Comparison of ENCODE assay signal across 8 mouse cellular contexts in the genomic region with DNA sequence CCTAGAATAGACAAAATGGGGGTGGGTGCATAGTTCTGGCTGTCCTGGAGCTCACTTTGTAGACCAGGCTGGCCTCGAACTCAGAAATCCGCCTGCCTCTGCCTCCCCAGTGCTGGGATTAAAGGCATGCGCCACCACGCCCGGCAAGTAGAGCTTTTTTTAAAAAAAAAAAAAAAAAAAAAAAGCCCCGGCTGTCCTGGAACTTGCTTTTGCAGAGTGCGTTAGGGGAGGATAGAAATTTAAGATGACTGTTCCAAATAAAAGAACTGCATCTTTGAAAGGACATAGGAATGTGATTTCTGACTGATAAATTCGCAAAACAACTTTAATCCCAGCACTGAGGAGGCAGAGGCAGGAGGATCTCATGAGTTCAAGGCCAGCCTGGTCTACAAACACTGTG. TPM values are rescaled to one million over a fixed set of nuclear protein-coding genes. Genes with fewer than 3 reads are reported as not detected.
DNase-seq lines count a peak whose midpoint lies in the region; ATAC-seq lines count a peak whose summit lies in the region.

No protein-coding gene starts in this region.

- peak overlapping the region; percentile 85 for H3K9ac ChIP-seq in neural tube, embryonic 11.5 days (ENCODE audit: low read length)
- H3K9ac ChIP-seq in limb, embryonic 15.5 days, result peak overlapping the region; percentile 88; the same call in 1 of the 2 replicates
- peak overlapping the region; percentile 48; the same call in 1 of the 2 replicates for H3K9ac ChIP-seq in stomach, embryonic 15.5 days

- DNase-seq in neural tube, embryonic 11.5 days (ENCODE audit: low spot score), result no peak
- no peak for DNase-seq in neural tube, embryonic 10.5 days (ENCODE audit: extremely low spot score, low spot score)
- no peak for DNase-seq in left cerebral cortex, postnatal 4 days

- H3K4me2 ChIP-seq in neural tube, embryonic 11.5 days (ENCODE audit: low read depth), result peak overlapping the region; percentile 68
- H3K4me2 ChIP-seq in limb, embryonic 15.5 days, result peak overlapping the region; percentile 58
- H3K4me2 ChIP-seq in stomach, embryonic 15.5 days, result peak overlapping the region; percentile 57

- ATAC-seq in erythroblast, adult 5-6 weeks (replicated peaks; ENCODE audit: low FRiP score, poor library complexity, severe bottlenecking), result no peak
- no peak for ATAC-seq in neural tube, embryonic 11.5 days (ENCODE audit: insufficient read depth, low FRiP score, low TSS enrichment)
- ATAC-seq in limb, embryonic 15.5 days (ENCODE audit: insufficient number of reproducible peaks, low FRiP score, low TSS enrichment, low read depth), result no peak
- no peak for ATAC-seq in stomach, embryonic 15.5 days (ENCODE audit: insufficient read depth, low FRiP score, low read depth)
- no peak for ATAC-seq in erythroid progenitor cell, adult 5-6 weeks (replicated peaks; ENCODE audit: low FRiP score, poor library complexity, severe bottlenecking)

- no peak overlapping the region for H3K27ac ChIP-seq in neural tube, embryonic 11.5 days (ENCODE audit: low read depth, low read length)
- H3K27ac ChIP-seq in limb, embryonic 15.5 days, result peak overlapping the region; percentile 95; the same call in 1 of the 2 replicates
- peak overlapping the region; percentile 93; the same call in 1 of the 2 replicates for H3K27ac ChIP-seq in stomach, embryonic 15.5 days

- peak overlapping the region; percentile 87 for H3K4me3 ChIP-seq in erythroblast, embryonic 14.5 days (replicated peaks)
- peak overlapping the region; percentile 78 for H3K4me3 ChIP-seq in neural tube, embryonic 11.5 days (ENCODE audit: low read depth, low read length)
- H3K4me3 ChIP-seq in limb, embryonic 15.5 days, result peak overlapping the region; percentile 60
- peak overlapping the region; percentile 65 for H3K4me3 ChIP-seq in stomach, embryonic 15.5 days (replicated peaks)

- intact Hi-C loops in left cerebral cortex, postnatal 4 days (cut with DNase I), result loop anchor here (5.0 kb wide), 1 partner anchor 38 kb away; no protein-coding TSS in a partner anchor

- H3K9me3 ChIP-seq in erythroblast, embryonic 14.5 days (ENCODE audit: control insufficient read depth, low read length), result no peaks in the 10 kb centered on the region
- H3K9me3 ChIP-seq in neural tube, embryonic 11.5 days (ENCODE audit: control insufficient read depth, low read length), result no peaks in the 10 kb centered on the region
- no peaks in the 10 kb centered on the region for H3K9me3 ChIP-seq in limb, embryonic 15.5 days
- no peaks in the 10 kb centered on the region for H3K9me3 ChIP-seq in stomach, embryonic 15.5 days

- no peaks in the 10 kb centered on the region for H3K27me3 ChIP-seq in erythroblast, embryonic 14.5 days (ENCODE audit: control insufficient read depth)
- no peaks in the 10 kb centered on the region for H3K27me3 ChIP-seq in neural tube, embryonic 11.5 days (ENCODE audit: control insufficient read depth, insufficient read depth, low read length)
- H3K27me3 ChIP-seq in limb, embryonic 15.5 days, result no peaks in the 10 kb centered on the region
- no peaks in the 10 kb centered on the region for H3K27me3 ChIP-seq in stomach, embryonic 15.5 days (replicated peaks)

- WGBS in neural tube, embryonic 11.5 days, result 90% methylated on average over 8 of the region's 8 CpGs
- WGBS in limb, embryonic 15.5 days, result 87% methylated on average over 8 of the region's 8 CpGs
- WGBS in stomach, embryonic 15.5 days, result 84% methylated on average over 8 of the region's 8 CpGs

- peaks cover 2% of the 10 kb centered on the region; the same call in 1 of the 2 replicates for H3K36me3 ChIP-seq in erythroblast, embryonic 14.5 days (ENCODE audit: control insufficient read depth)
- H3K36me3 ChIP-seq in neural tube, embryonic 11.5 days (ENCODE audit: control insufficient read depth, insufficient read depth, low read length), result no peaks in the 10 kb centered on the region
- no peaks in the 10 kb centered on the region for H3K36me3 ChIP-seq in limb, embryonic 15.5 days
- no peaks in the 10 kb centered on the region for H3K36me3 ChIP-seq in stomach, embryonic 15.5 days

- peaks cover 22% of the 10 kb centered on the region for H3K4me1 ChIP-seq in erythroblast, embryonic 14.5 days (ENCODE audit: control insufficient read depth)
- H3K4me1 ChIP-seq in neural tube, embryonic 11.5 days (ENCODE audit: control insufficient read depth, insufficient read depth, low read length), result peaks cover 5% of the 10 kb centered on the region; the same call in 1 of the 2 replicates
- H3K4me1 ChIP-seq in limb, embryonic 15.5 days, result peaks cover 11% of the 10 kb centered on the region
- H3K4me1 ChIP-seq in stomach, embryonic 15.5 days, result no peaks in the 10 kb centered on the region

RNA-seq across cellular contexts. Expression of a gene that starts 0.5 kb away (rescaled TPM):
- 8.8 and 11.1 TPM in 2 replicates for polyA plus RNA-seq in erythroblast, embryonic 14.5 days (2012)
- 25.7 and 34.9 TPM in 2 replicates for total RNA-seq in erythroblast, adult 5-6 weeks (2015; ENCODE audit: low replicate concordance)
- 17.7 and 18.3 TPM in 2 replicates for total RNA-seq in erythroblast, adult 5-6 weeks (2017; ENCODE audit: low replicate concordance)
- polyA plus RNA-seq in neural tube, embryonic 11.5 days (2014; fragmentation: Nextera tagmentation; extraction: Ambion mirVana), result 25.4 and 27.4 TPM in 2 replicates
- polyA plus RNA-seq in limb, embryonic 15.5 days (2015; fragmentation: Nextera tagmentation; extraction: Ambion mirVana), result 33.1 and 34.9 TPM in 2 replicates
- polyA plus RNA-seq in stomach, embryonic 15.5 days (2015; fragmentation: Nextera tagmentation; extraction: Ambion mirVana), result 26.5 and 34.1 TPM in 2 replicates
- 34.4 and 56.9 TPM in 2 replicates for total RNA-seq in erythroid progenitor cell, adult 5-6 weeks (2015; ENCODE audit: low replicate concordance)
- 22.6 and 52.5 TPM in 2 replicates for total RNA-seq in erythroid progenitor cell, adult 5-6 weeks (2017; ENCODE audit: low replicate concordance)
- total RNA-seq in left cerebral cortex, postnatal 4 days (2021), result 100 to 1,000 TPM; 158 to 165 TPM

RNA-seq across cellular contexts. Expression of a gene that starts 9.4 kb away (rescaled TPM):
- not detected in 2 replicates for polyA plus RNA-seq in erythroblast, embryonic 14.5 days (2012)
- total RNA-seq in erythroblast, adult 5-6 weeks (2015; ENCODE audit: low replicate concordance), result not detected in 2 replicates
- not detected in 2 replicates for total RNA-seq in erythroblast, adult 5-6 weeks (2017; ENCODE audit: low replicate concordance)
- polyA plus RNA-seq in neural tube, embryonic 11.5 days (2014; fragmentation: Nextera tagmentation; extraction: Ambion mirVana), result not detected in 2 replicates
- not detected in 2 replicates for polyA plus RNA-seq in limb, embryonic 15.5 days (2015; fragmentation: Nextera tagmentation; extraction: Ambion mirVana)
- 0.27 TPM in 2 replicates for polyA plus RNA-seq in stomach, embryonic 15.5 days (2015; fragmentation: Nextera tagmentation; extraction: Ambion mirVana)
- not detected in 2 replicates for total RNA-seq in erythroid progenitor cell, adult 5-6 weeks (2015; ENCODE audit: low replicate concordance)
- not detected in 2 replicates for total RNA-seq in erythroid progenitor cell, adult 5-6 weeks (2017; ENCODE audit: low replicate concordance)
- total RNA-seq in left cerebral cortex, postnatal 4 days (2021), result not detected

RNA-seq across cellular contexts. Expression of a gene that starts 25.4 kb away (rescaled TPM):
- polyA plus RNA-seq in erythroblast, embryonic 14.5 days (2012), result not detected in 2 replicates
- not detected in 2 replicates for total RNA-seq in erythroblast, adult 5-6 weeks (2015; ENCODE audit: low replicate concordance)
- not detected in 2 replicates for total RNA-seq in erythroblast, adult 5-6 weeks (2017; ENCODE audit: low replicate concordance)
- not detected in 2 replicates for polyA plus RNA-seq in neural tube, embryonic 11.5 days (2014; fragmentation: Nextera tagmentation; extraction: Ambion mirVana)
- 0.03 TPM in 1 of 2 replicates, not detected in the other for polyA plus RNA-seq in limb, embryonic 15.5 days (2015; fragmentation: Nextera tagmentation; extraction: Ambion mirVana)
- 0.05 TPM in 1 of 2 replicates, not detected in the other for polyA plus RNA-seq in stomach, embryonic 15.5 days (2015; fragmentation: Nextera tagmentation; extraction: Ambion mirVana)
- total RNA-seq in erythroid progenitor cell, adult 5-6 weeks (2015; ENCODE audit: low replicate concordance), result not detected in 2 replicates
- not detected in 2 replicates for total RNA-seq in erythroid progenitor cell, adult 5-6 weeks (2017; ENCODE audit: low replicate concordance)
- total RNA-seq in left cerebral cortex, postnatal 4 days (2021), result not detected

RNA-seq across cellular contexts. Expression of a gene that starts 37.9 kb away (rescaled TPM):
- not detected in 2 replicates for polyA plus RNA-seq in erythroblast, embryonic 14.5 days (2012)
- not detected in 2 replicates for total RNA-seq in erythroblast, adult 5-6 weeks (2015; ENCODE audit: low replicate concordance)
- not detected in 2 replicates for total RNA-seq in erythroblast, adult 5-6 weeks (2017; ENCODE audit: low replicate concordance)
- 3.8 and 4.6 TPM in 2 replicates for polyA plus RNA-seq in neural tube, embryonic 11.5 days (2014; fragmentation: Nextera tagmentation; extraction: Ambion mirVana)
- polyA plus RNA-seq in limb, embryonic 15.5 days (2015; fragmentation: Nextera tagmentation; extraction: Ambion mirVana), result 13.4 and 13.7 TPM in 2 replicates
- polyA plus RNA-seq in stomach, embryonic 15.5 days (2015; fragmentation: Nextera tagmentation; extraction: Ambion mirVana), result 9.1 and 10.1 TPM in 2 replicates
- total RNA-seq in erythroid progenitor cell, adult 5-6 weeks (2015; ENCODE audit: low replicate concordance), result not detected in 2 replicates
- not detected in 2 replicates for total RNA-seq in erythroid progenitor cell, adult 5-6 weeks (2017; ENCODE audit: low replicate concordance)
- 1 to 10 TPM; 2.8 to 4.1 TPM for total RNA-seq in left cerebral cortex, postnatal 4 days (2021)

RNA-seq across cellular contexts. Expression of a gene that starts 57.9 kb away (rescaled TPM):
- 0.06 and 0.16 TPM in 2 replicates for polyA plus RNA-seq in erythroblast, embryonic 14.5 days (2012)
- total RNA-seq in erythroblast, adult 5-6 weeks (2015; ENCODE audit: low replicate concordance), result 19.9 and 21.1 TPM in 2 replicates
- 14.6 and 18.7 TPM in 2 replicates for total RNA-seq in erythroblast, adult 5-6 weeks (2017; ENCODE audit: low replicate concordance)
- 1.1 and 1.8 TPM in 2 replicates for polyA plus RNA-seq in neural tube, embryonic 11.5 days (2014; fragmentation: Nextera tagmentation; extraction: Ambion mirVana)
- 5.1 and 5.4 TPM in 2 replicates for polyA plus RNA-seq in limb, embryonic 15.5 days (2015; fragmentation: Nextera tagmentation; extraction: Ambion mirVana)
- polyA plus RNA-seq in stomach, embryonic 15.5 days (2015; fragmentation: Nextera tagmentation; extraction: Ambion mirVana), result 5.6 and 6.3 TPM in 2 replicates
- total RNA-seq in erythroid progenitor cell, adult 5-6 weeks (2015; ENCODE audit: low replicate concordance), result 18.0 and 18.9 TPM in 2 replicates
- 6.4 and 15.4 TPM in 2 replicates for total RNA-seq in erythroid progenitor cell, adult 5-6 weeks (2017; ENCODE audit: low replicate concordance)
- 1 to 10 TPM in 1 of 2 experiments, under 1 TPM in 1; 0.56 to 1.1 TPM for total RNA-seq in left cerebral cortex, postnatal 4 days (2021)
